Mouse (Mus musculus) cerebellum, postnatal 25 days (tissue): Measurements from ENCODE around the gene Dnajc7.
"Not testable (repeated sequence)": the region's sequence is repeated elsewhere in the genome, so short reads cannot be mapped to it uniquely, and the experiment has no call there.

Source experiments
- DNase-seq, 2 experiments: peaks; one replicate each; pipeline ENCODE4 v3.0.0; 2021; ENCODE audit warnings: mixed read lengths in 2 of 2

The Dnajc7 gene

DNA sequence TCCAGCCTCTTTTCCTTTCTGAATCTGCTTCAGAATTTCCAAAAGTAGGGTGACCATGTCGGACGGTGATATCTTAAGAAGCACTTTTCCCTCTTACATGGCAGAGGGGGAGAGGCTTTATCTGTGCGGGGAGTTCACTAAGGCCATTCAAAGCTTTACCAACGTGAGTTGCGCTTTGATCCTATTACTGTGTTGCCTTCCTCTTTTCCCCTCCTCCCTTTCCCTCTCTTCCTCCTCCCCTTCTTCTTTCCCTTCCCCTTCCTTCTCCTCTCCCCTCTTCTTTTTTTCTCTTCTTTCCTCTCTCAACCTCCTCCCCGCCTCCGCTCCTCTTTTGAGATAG lies 74.3 kb downstream of the Dnajc7 start:
- no peak for DNase-seq

DNA sequence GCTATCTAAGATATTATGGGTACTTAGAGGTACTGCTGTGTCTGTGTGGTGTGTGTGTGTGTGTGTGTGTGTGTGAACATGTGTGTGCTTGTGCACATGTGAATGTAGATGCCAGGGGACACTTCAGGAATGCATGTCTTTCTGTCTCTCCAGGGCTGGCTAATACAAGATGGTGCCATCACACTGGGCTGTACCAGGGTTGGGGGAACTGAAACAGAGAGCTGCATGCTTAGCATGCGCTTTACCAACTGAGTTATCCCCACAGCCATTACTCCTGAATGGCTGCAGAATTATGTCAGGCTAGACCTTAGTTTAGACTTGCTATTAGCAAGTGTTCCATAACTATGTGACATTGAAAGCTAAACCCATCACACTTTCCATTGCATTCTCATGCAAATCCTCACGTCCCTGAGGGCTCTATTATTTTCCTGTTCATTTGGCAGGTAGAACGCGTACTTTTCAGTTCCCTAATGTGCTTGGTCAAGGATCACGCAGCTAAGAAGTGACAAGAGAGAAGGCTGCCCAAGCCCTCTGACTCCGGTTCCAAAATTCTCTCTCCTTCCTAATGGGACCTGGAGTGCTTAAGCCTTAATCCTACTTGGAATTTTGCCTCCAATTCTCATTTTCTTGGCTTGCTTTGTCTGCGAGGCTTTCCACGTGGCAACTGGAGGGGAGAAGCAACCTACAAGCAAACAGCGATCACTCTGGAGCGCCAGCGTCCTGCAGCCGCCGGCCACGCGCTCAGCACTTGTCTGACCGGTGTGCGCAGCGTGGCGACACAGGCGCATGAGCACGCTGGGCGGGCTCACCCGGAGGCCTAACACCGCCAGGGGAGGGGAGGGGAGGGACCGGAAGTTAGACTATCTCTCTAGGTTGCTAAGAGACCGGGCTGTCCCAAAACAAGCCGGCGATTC lies 74.9 kb downstream of the Dnajc7 start, which contains the start of gene Ttc25:
Ttc25 (plus strand) TSS at position 776 of the 914 bp plus-strand sequence.
- DNase-seq: peak; percentile 39 to 61

DNA sequence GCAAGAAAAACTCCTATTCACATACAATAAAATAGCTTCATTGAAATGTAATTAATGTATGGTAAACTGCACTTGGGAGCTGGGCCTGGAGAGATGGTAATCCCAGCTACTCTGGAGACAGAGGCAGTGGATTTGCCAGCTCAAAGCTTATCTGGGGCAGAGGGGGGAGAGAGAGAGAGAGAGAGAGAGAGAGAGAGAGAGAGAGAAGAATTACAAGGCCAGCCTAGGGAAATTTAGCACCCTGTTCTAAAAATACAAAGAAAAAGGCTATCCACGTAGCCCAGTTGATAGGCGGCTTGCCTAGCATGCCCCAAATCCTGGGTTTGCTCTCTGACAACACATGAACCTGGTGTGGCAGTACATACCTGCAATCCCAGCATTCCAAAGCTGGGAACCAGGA lies 78.4 kb downstream of the Dnajc7 start:
- DNase-seq: no peak

DNA sequence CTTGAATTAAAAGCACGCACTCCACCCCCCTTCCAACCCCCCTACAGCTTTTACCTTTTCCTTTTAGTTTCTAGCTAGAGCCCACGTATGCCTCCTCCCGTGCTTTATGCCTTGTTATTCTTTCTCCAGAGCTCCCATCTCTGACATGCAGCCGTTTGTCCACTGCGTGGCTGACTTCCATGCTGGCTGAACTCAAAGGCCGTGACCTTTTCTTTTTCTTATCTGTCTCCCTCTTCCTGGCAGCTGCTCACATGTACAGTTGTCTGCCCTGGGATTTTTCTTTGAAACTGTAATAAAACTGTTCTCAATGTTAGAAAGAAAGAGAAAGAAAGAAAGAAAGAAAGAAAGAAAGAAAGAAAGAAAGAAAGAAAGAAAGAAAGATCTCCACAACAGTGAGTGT lies 79.0 kb downstream of the Dnajc7 start:
- DNase-seq: no peak

DNA sequence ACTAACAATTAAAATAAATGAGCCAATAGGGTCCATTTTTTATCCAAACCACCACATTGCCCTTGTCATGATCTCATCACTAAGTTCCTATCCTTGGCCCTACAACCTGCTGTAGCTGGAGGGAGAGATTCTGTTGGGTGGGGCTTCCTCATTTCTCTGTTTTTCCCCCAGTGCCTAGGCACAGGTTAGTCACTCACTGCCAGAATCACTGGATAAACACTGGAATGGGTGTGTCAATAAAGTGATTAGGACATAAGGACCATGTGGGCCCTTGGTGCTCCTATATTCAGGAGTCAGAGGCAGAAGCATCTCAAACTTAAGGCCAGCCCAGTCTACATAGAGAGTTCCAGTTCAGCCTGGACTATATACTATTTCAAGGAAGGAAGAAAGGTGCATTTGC lies 83.5 kb downstream of the Dnajc7 start:
- DNase-seq: no peak

DNA sequence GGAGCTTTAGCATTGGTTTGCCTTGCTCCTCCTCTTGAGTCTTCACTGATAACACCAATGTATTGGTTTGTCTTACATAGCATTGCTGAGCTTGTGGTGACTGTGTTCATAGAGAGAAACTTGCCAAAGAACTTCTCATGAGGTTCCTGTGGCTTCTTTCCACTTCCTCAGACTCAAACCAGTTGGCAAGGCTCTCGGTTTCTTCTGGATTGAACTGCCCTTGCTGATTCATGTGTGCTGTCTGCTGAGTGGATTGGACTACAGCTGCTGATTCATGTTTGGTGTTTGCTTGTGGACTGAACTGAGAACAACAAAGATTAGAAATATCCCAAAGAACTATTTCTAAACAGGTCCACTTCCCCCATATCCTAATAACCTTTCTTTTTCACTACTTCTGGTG lies 84.0 kb downstream of the Dnajc7 start:
- DNase-seq: no peak

DNA sequence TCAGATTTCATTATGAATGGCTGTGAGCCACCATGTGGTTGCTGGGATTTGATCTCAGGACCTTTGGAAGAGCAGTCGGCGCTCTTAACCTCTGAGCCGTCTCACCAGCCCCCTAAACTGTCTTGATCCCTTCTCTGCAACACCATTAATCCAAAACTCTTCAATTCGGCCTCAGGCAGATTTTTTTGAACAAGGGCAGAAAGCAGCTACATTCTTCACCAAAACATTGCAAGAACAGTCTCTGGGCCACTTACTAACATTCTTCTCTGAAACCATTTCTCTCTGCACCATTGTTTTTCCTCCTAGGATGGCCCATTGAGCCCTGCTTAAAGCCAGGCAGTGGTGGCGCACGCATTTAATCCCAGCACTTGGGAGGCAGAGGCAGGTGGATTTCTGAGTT lies 85.1 kb downstream of the Dnajc7 start:
- DNase-seq: not testable (repeated sequence)

DNA sequence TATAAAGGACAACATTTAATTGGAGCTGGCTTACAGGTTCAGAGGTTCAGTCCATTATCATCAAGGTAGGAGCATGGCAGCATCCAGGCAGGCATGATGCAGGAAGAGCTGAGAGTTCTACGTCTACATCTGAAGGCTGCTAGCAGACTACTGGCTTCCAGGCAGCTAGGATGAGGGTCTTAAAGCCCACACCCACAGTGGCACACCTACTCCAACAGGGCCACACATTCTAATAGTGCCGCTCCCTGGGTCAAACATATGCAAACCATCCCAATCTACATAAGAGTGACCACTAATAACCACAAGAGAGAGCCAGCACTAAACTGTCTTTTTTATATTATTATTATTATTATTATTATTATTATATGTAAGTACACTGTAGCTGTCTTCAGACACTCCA lies 85.6 kb downstream of the Dnajc7 start:
- DNase-seq: not testable (repeated sequence)

DNA sequence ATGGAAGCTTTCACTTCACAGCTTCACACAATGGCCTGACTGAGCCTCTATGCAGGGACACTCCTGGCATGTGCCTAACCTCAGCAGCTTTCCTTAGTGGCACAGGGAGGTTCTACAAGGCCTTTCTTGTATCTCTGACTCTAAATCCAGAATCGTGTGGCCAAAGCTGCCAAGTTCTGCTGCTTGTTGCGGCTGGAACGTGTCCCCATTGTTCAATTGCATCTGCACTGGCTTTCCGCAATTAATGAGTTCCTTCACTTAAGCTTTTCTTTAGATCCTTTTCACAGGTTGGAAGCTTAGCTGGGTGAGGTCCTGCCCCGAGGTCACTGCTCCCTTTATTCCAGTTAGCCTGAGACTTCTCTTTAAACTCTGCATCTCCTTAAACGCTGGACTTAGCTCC lies 86.1 kb downstream of the Dnajc7 start:
- DNase-seq: no peak
